Mouse (Mus musculus) spleen, postnatal 14 days (tissue): ENCODE results near the gene Plekhd1.

Experiments
- DNase-seq, 2 experiments: peaks; one replicate each; pipeline ENCODE4 v3.0.0; 2021 to 2022; ENCODE audit warnings: low spot score in 2 of 2

Gene Plekhd1

DNA sequence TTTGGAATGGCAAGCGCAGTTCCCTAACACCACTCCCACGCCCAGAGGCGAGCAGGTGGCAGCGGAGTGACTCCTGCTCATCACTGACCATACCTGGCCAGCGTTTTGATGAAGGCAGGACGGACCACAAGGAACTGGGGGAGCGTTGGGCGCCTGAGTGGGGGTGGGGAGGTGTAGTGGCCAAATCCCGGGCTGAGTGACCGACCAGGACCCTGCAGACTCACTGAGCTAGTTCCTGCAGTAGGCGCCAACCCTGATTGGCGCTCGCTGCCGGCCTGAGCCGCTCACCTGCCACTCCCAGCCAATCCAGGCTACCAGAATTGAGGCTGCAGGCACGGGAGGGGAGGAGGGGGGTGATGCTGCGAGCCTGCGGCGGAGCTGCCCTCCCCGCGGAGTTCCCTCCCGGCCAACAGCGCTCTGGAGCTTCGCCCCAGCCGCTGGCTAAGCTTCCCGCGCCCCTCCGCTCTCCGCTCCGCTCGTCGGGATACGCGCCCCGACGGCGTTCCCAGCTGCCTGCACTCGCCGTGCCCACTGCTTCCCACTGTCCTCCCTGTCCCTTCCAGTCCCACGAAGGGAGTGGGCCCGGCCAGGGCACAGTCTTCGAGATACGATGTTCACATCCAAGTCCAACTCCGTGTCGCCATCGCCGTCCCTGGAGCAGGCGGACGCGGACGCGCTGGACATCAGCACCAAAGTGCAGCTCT lies at the start of gene Plekhd1:
Plekhd1 (plus strand) TSS at position 323 of the 704 bp plus-strand sequence.
- no peak for DNase-seq

DNA sequence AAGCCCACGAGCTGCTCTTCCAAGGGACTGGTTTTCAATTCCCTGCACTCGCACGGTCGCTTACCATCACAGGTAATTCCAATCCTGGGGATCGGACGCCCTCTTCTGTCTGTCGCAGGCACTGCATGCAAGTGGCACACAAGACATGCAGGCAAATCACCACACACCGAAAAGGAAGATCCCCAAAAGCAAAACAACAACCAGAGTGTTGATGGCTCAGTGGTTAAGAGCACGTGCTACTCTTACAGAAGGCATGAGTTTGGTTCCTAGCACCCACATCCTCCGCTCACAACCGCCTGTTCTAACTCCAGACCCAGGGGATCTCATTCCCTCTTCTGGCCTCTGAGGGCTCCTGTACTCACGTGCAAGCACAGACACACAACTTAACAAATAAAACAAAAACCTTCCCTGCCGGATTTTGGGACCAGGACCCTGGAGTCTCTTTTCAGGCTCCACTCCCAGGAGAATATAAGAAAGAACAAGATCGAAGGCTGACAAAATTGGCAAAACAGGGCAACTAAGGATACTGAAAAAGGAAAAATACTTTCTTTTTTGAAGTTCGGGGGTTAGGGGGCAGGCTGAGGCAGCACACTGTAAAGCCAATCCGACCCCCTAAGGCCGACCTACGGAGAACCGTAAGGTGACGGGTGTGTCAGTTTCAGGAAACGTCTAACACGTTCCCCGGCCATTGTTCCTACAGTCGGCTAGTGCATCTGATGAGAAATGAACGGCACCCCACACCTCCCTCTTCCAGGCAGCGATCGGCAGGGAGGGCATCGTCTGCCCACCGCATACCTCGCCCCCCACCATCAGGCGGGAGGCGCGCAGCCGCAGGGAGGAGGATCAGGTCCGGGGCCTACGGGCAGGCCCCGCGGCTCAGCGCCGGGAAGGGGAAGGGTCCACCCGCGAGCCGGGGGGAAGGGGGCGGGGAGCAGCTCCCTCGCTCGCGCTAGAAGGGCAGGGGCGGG lies 49.4 kb upstream of the Plekhd1 start:
- peak; percentile 59 to 72 for DNase-seq

GRCm38 (mm10) chr12:80643693-80644505 lies 48.5 kb upstream of the Plekhd1 start, which contains the start of the genes Slc39a9 and Erh:
Slc39a9 (plus strand) TSS chr12:80643883.
Erh (minus strand) TSS chr12:80644341.
- peak; percentile 83 to 86 for DNase-seq

DNA sequence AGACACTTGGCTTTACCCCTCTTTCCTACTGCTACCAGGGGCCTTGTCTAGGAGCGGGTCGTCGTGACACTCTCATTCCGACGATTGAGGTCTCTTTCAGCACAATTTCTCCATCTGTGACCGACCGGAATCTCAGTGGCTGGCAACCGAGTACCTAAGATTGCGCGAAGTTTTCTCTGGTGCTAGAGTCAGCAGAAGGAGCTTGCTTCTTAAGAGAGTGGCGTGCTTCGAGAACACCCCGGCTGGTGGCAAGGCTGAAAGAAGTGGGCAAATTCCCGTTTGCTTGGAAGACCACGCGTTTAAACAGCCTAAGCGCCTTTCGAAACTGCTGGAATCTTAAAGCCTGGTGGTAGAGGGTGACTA lies 47.9 kb upstream of the Plekhd1 start:
- no peak for DNase-seq

DNA sequence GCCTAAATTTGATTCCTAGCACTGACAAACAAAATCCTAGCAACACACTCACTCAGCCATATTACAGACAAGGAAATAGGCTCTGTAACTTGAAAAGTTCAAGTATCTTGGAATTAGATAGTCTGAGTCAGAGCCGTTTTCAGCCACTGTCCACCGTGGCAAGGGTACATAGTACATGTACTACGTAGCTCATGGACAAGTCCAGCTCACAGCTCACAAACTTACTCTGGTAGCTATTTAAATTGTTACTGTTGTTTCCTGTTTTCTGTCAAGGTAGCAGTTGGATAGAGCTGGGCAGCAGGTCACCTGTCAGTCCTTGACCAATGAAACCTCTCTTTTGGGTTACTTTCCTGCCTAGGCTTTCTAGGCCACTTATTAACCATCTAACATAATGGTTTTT lies 46.0 kb upstream of the Plekhd1 start:
- no peak for DNase-seq

DNA sequence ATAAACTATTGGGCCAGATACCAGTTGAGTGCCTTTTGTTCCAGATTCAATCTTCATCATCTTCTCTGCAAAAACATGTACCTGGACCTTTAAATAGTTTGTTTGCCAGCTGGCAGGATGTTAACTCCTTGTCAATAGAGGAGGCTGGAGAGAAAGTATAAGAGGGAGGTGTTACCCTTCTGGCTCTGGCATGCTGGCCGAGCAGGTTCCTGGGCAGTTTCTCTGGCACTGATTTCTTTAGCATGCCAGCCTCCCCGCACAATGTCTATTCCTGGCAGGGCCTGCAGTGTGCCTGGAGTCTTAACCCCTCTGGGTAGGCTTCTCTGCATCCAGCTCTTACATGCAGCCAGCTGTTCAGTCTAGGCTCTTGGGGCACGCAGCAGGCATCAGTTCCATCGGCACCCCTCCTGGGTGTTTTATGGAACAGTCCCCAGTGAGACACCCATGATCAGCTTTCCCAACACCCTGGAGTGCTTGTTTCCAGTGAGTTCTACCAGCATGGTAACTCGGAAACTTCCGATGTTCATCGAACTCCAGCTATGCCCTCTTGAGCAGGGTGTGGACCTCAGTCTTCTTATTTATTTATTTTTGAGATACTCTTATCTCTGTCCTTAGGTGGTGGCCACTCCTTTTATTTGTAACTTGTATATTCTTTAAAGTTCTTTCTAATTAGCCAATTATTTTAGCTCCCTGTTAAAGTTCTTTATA lies 38.3 kb upstream of the Plekhd1 start:
- DNase-seq: no peak

GRCm38 (mm10) chr12:80654659-80655025 lies 37.7 kb upstream of the Plekhd1 start:
- no peak for DNase-seq

- DNase-seq: no peak
Observed at GRCm38 (mm10) chr12:80658661-80659060, 33.7 kb upstream of the Plekhd1 start.

DNA sequence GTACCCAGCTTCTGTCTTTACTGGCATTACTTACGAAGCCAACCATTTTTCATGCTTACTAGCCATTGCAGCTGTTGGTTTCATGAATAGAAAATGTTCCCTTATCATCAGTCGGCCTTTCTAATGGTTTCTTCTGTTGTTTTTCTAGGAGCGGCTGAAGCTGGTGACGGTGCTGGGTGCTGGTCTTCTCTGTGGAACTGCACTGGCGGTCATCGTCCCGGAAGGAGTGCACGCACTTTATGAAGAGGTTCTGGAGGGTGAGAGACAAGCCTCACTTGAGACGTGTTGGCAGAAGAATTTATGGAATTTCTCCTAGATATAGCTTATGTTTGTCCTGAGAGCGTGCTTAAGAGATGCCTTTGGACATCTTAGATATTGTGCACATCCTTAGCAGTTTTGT lies 30.1 kb upstream of the Plekhd1 start:
- DNase-seq: no peak

DNA sequence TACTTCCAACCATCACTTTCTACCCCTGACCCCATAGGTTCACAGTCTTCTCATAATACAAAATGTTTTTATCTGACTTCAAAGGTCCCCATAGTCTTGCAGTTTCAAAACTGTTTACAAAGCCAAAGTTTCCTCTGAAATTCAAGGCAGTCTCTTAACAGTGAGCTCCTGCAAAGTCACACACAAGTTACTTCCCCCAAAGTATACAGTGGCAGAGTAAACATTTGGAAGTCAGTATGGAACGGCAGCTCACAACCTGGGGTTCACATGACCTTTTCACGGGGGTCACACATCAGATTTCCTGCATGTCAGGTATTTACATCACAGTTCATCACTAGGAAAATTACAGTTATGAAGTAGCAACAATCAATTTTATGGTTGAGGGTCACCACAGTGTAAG lies 28.5 kb upstream of the Plekhd1 start:
- no peak for DNase-seq

DNA sequence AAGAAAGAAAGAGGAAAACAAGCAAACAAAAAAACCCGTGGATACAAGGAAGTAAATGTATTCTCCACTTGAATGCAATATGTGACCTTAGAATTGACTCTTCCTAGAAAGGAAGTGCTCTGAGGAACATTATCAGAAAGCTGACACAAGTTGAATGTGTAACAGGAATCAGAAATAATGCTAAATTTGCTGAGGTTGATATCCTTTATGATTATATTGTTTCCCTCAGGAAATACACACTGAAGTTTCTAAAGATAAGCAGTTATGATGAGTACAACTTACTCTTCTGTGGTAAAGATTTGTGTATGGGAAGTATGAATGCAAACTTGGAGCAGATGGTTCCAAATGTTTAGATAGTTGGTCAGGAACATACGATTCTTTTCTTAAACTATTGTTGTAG lies 24.0 kb upstream of the Plekhd1 start:
- DNase-seq: no peak

GRCm38 (mm10) chr12:80673170-80673569 lies 19.2 kb upstream of the Plekhd1 start:
- DNase-seq: peak in 1 of 2 experiments; percentile 31

GRCm38 (mm10) chr12:80681340-80681739 lies 11.1 kb upstream of the Plekhd1 start:
- no peak for DNase-seq

- no peak for DNase-seq
Observed at GRCm38 (mm10) chr12:80683554-80683953, 8.8 kb upstream of the Plekhd1 start.

DNA sequence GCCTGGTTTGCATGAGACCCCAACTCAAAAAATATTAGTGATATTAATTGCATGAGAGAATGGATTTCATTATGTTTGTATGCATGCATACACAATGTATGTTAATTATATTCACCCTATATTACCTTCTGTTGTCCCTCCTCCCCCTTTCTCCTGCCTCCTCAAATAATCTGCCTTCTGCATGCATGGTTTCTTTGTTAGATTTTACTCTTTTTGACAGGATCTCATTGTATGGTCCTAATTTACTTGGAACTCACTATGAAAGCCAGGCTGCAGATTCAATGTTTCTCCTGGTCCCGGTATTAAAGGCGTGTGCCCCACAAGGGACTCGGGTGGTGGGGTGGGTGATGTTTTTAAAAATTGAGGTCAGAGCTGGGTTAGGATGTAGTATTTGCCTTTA lies 8.1 kb upstream of the Plekhd1 start:
- DNase-seq: no peak

- DNase-seq: no peak
Observed at GRCm38 (mm10) chr12:80687788-80688211, 4.6 kb upstream of the Plekhd1 start.

DNA sequence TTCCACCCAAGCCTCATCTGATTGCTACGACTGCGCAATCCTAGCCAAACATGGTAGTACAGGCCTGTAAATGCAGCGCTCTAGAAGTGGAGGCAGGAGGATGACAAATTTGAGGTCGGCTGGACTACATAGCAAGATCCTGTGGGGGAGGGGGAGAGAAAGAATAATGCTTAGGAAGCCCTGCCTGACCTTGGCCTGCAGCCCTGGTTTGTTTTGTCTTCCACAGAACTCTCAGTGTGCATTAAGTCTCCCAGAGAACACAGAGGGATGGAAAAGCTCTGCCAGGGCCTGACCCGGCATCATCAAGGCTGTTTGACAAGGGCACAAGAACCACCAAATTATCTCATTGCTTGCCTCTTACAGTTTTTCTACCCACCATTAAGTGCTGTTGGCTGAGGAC lies 2.7 kb upstream of the Plekhd1 start:
- no peak for DNase-seq

GRCm38 (mm10) chr12:80691671-80692091 lies 710 bp upstream of the Plekhd1 start:
- no peak for DNase-seq

- no peak for DNase-seq
Observed at GRCm38 (mm10) chr12:80693700-80694099, 1.3 kb downstream of the Plekhd1 start.

DNA sequence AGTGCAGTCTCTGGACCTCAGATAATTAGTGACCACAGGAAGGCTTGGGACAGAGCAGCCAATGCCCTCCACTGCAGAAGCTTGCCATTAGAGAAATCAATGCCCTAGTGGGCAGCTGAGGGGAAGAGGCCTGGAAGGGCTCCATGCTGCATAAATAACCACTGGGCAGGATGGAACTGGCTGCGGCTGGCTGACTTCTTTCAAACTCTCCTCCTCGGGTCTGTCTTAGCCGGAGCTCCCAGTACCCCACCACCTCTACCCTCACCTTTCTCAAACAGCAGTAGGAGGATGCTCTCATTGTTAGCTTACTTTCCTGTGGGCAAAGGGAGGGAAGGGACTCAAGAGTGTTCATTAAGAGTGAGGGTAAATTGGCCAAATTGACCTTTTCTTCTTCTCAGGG lies 2.6 kb downstream of the Plekhd1 start:
- DNase-seq: no peak

GRCm38 (mm10) chr12:80698526-80699143 lies 6.2 kb downstream of the Plekhd1 start:
- DNase-seq: no peak
